Mouse (Mus musculus) lung, postnatal 10 days (tissue): ENCODE measurements around the gene Olfr958.

Experiments used
- DNase-seq: peaks from one replicate; pipeline ENCODE4 v3.0.0; 2021

The Olfr958 gene

DNA sequence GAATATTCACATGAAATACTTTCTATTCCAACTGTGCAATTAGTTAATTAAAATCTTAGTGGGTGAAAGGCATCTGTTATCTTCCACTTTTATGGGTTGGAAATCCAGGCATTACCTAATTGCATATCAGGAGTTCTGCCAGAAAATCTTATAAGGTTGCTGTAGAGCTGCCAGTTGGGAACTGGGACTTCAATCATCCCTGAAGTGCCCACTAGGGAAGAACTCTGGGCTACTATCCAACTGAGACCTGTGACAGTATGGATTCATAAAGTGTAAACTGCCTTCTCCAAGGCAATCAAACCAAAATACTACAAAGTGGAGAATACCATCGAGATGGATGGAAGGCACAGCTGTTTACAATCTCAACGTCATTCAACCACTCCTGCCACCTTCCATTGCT, at the start of gene Olfr958:
Gene Olfr958, minus strand, starts transcription at position 109 of the 400 bp plus-strand sequence.
- no peak for DNase-seq

DNA sequence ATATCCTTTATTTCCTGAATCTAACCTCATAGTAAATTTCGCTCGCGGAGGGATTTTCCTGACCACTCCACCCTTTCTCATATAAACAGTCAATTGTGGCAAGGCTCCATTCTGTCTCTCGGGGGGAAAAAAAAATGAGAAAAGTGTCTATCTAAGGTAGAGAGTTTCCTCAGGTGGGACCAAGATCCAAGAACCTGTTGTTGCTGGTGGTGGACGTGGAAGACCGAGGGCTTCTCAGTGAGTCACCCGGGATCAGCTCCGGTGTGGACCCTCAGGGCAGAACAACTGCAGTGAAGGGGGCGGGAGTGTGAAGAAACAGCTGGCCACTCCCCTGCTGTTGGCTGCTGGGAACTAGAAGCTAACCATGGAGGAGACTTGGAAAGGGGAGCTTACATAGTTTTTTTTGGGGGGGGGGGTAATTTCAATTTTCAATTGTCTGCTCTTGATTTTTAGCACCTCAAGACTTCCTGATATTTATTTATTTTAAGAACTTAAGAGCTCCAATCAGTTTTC, 49.5 kb upstream of the Olfr958 start:
- peak; percentile 3 for DNase-seq

DNA sequence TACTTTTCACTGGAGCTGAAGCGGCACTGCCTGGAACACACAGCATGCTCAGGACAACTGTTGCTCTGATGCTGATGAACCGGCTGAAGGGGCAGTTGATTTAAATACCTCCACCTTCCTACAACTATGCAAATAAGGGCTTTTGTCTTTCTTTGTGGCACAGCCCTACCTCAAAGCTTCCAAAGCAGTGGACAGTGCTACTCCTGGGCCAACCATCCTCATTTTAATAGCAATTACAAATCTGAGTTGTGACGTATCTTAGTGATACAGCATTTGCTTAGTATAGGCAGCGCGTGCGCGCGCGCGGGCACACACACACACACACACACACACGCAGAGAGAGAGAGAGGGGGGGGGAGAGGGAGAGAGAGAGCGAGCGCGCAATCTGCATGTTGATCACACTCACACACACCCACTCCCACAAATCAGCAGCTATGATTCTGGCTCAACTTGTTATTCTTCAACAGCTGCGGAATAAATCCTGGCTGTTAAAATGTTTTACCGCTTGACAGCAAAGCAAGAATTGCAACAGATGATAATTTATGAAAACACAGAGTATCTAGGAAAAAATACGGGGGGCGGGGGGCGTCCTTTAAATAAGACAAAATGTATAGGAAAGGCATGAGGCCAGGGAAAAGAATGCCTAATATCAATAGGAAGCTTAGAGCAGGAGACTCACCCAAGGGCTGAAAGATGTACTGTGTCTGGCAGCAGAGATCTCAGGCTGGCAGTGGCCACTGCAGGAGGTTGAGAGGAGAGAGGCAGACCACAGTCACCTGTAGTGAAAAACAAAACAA, 48.9 kb upstream of the Olfr958 start:
- no peak for DNase-seq

DNA sequence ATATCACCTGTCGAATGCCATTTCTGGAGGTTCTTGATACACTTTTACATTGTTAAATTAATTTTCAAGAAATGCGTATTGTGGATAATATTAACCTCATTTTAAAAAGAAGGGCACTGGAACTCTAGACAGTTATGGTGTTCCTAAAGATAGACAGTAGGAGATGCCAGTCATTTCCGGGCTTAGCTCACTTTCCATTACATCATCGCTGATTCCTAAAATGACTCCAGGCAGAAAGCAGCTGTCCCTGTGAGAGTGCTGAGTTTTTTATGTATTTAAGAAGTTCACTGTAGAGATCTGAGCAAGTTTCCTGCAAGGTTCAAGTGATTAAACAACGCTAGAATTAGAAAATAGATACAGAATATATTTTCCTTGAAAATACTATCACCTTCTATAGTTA, 23.2 kb upstream of the Olfr958 start:
- DNase-seq: no peak

DNA sequence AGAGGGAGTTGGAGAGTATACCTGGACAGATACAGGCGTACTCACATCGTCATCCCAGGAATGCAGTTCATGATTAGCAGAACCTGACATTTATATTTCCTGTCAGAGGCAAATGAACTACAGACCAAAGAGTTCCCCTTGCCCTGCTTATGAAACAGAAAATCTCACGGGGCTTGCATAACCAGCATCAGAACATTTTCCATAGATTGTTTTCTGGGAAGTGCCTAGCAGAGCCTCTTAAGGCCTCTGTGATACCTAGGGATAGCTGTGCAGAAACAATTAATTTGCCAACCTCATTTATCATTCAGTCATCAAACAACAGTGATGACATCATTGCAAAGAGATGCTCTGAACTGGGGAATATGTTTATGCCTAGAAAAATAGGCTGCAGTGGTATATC, 21.6 kb upstream of the Olfr958 start, which contains the start of gene Olfr959:
Gene Olfr959, minus strand, starts transcription at position 101 of the 400 bp plus-strand sequence.
- no peak for DNase-seq

DNA sequence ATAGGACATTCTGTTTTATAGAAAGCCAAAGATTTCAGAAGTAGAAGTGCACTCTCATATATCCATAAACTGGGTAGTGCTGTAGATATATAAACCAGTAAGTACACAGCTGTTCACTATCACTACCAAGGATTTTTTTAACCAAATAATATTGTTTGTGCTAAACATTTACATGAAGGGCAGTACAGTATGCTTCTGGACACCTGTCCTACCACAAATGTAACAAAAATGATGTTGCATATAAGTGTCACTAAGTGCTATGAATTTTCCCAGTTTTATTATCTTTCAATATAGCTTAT, 4.4 kb upstream of the Olfr958 start:
- no peak for DNase-seq

- DNase-seq: no peak
Observed at GRCm38 (mm10) chr9:39557529-39558348, 3.9 kb upstream of the Olfr958 start.

DNA sequence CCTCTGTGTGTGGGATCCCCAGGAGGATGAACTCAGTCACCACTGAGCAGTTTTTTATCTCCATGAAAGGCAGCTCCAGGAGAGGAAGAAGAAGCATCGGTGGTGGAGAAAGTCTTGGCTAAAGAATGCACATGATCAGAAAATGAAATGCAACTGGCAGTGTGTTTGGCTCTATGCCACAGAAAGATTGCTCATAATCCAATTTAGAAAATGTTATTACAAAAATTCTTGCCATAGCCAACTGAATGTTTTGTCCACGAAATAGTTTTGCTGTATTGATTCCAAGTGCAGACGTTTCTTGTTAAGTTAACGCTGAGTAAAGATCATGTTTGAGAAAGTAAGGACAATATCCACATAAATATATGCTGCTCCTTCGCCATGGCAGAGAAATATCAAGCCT, 3.0 kb downstream of the Olfr958 start:
- no peak for DNase-seq

DNA sequence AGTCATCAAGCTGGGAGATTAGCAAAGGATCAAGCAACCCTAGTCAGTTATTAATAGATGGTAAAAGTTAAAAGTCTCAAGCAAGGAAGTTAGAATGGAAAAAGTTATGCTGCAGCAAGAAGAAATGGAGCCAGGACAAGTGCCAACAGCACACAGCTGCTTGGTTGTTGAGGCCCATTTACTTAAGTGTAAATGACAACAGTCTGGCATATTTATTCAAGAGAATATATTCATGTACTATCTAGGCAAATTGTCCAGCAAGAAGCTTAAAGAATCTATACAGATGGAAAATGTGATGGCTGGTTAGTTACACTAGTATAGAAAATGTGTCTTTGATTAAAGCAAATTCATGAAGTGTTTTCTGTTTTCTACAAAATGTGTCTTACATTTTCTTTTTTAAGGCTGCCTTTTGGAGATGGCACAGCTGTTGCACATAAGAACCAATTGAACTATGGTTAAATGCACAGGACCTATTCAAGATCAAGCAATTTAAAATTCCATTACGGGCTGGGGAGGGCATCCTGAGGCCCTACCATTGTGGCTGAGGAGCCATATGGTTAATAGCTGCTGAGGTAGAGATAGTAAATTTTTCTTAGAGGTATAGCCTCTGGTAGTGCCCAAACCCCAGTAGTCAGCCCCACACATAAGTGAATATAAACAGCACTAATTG, 30.1 kb downstream of the Olfr958 start:
- peak; percentile 14 for DNase-seq

DNA sequence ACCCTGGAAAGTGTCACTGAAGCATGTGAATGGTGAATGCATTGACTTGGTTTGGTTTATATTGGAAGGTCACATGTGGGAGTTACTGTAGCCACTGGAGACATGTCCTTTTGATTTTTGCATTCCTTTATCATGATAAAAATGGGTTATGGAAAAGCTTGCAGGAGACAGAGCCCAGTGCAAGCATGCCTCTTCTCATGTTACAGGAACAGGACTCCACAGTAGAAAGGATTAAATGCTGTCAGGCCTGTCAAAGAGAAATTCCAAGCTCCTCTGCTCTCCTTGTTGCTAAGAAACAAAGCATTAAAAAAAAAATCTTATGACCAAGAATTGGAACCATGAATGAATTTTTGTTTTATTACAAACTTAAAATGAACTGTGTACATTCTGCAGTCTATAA, 35.3 kb downstream of the Olfr958 start:
- no peak for DNase-seq

- no peak for DNase-seq
Observed at GRCm38 (mm10) chr9:39515531-39515930, 38.3 kb downstream of the Olfr958 start, which contains the start of gene Olfr957. TSS of gene Olfr957 (minus strand) at chr9:39515809.

- no peak for DNase-seq
Observed at GRCm38 (mm10) chr9:39509412-39509811, 44.4 kb downstream of the Olfr958 start.

DNA sequence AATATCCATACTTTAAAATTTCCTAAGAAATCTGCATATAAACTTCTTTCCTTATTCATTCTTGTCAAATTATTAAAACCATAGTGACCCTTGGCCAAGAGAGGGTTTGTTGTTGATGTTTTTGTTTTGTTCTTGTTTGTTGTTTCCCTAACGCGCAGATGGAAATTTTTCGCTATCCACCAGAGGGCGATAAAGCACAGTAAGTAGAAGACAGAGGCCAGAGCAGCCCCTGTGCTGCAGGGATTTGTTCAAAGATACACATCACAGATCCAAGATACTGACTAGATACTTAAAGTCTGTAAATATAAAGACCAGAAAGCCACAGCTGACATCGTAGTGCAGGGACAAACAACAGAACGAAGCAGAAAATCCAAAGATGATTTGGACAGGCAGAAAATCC, 44.9 kb downstream of the Olfr958 start:
- peak; percentile 40 for DNase-seq
